Mouse (Mus musculus): ENCODE measurements around the gene Nkapd1. TPM values are rescaled to one million over a fixed set of nuclear protein-coding genes. Genes with fewer than 3 reads are reported as not detected.
A peak's percentile ranks its signal among the peaks of the same experiment; 100 is the strongest.
"Not testable (repeated sequence)": the region's sequence is repeated elsewhere in the genome, so short reads cannot be mapped to it uniquely, and the experiment has no call there.

Nkapd1 gene
- total RNA-seq (2021): 10 to 100 TPM; 22.6 to 23.3 TPM

DNA sequence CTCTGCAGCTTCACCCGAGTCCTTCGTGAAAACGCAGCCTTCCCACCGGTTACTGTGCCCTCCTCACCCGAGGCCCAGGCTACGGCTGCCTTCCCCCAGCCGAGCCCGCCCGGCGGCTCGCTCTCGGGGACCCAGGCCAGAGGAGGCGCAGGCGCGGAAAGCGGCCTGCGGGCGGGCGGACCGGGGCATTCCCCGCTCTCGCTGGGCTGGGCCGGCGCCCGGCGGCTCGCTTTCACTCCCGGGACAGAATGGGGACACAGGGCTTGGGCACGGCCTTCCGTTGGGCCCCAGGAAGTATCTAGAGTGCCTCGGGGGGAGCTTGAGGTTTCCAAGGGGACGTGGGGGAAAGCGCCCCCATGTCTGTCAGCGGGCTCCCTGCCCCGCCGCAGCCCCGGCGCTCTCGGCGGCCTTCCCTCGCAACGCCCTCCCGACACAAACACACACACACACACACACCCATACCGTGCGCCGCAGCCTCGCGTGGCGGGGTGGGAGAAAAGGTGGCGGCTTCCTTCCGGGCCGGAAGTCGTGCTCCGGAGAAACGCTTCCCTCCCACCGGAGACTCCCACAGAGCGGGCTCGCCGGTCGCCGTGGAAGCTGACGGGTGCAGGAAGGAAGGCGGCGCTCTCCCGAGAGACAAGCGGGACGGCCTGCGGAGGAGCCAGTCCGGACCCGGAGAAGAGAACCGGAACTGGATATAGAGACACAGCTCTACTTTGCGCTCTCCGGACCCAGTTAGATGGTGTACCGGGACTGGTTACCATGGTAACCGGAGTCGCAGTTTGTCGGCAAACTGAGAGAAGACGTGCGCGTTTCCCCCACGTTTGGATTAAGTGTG, at the start of gene Nkapd1, which contains the start of gene Pih1d2:
Gene Nkapd1, minus strand, starts transcription at position 699 of the 838 bp plus-strand sequence.
Gene Pih1d2, plus strand, starts transcription at position 556 of the 838 bp plus-strand sequence.
- intact Hi-C loops (cut with DNase I): loop anchor here (5.0 kb wide), 1 partner anchor 150 kb away; the partner anchor contains the start of gene Fdxacb1
- DNase-seq: peak; percentile 93 to 95

DNA sequence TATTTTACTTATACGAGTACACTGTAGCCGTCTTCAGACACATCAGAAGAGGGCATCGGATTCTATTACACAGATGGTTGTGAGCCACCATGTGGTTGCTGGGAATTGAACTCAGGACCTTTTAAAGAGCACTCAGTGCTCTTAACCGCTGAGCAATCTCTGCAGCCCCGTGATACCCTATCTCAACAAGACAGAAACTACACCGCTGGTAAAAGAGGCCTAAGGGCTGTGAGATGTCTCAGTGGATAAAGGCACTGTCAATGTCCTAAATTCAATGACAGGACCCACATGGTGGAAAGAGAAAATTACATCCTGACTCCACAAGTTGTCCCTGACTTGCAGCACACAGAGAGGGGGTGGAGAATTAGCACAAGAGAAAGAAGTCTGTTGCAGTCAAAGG, 49.2 kb upstream of the Nkapd1 start:
- DNase-seq: no peak
- intact Hi-C loops (cut with DNase I): no loop called here

DNA sequence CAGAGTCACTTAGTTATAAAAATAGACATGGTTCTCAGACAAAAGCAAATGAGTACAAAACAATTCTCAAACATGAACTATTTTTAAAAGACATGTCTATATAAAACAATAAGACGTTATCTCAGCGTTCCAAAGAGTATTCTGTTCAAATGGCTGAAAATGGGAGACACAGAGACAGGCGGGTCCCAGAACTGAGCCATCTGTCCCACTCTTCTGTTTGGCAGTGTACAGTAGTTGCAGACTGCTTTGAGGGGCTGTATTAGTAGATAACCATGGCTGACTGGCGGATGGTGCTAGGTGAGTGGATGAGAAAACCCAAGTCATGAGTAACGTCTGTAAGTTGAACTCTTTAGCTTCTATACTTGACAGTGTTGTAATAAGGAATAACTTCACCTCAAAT, 47.6 kb upstream of the Nkapd1 start:
- no peak for DNase-seq
- intact Hi-C loops (cut with DNase I): no loop called here

GRCm38 (mm10) chr9:50660431-50660830, 43.2 kb upstream of the Nkapd1 start:
- intact Hi-C loops (cut with DNase I): no loop called here
- DNase-seq: peak; percentile 64

DNA sequence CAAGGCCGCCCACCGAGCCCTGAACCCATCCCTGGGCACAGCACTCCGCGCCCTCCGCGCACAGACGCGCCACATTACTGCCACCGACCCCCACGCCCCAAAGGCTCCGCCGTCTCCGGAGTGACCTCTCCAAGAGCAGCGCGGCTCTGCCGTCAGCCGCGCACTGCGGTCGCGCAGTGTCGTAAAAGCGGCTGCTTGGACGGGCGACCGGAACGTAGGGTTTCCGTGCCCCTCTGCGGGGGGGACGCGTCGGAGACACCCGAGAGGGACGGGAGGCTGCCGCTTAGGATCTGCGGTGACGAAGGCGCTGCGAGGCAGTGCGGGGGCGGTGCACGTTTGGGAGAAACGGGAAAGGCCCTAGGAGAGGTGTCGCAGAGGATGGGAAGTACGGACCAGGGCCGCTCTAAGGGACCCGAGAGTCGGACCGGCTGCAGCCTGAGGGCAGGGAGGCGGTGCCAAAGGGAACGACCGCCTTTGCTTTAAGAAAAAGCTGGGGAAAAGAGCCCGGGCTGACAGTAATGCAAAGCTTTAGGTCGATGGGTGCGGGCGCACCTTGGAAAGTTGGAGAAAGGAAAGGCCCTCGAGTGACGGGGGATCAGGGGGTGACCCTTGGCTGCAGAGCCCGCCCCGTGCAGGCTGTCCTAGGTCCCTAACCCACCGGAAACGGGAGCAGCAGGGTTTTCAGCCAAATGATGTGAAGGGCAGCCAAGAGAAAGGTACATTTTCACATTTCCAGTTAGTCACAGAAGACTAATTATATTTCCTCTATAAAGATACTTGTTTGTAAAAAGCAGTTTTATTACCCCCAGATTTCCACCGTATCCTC, 42.3 kb upstream of the Nkapd1 start, which contains the start of gene Dlat:
Gene Dlat, minus strand, starts transcription at position 389 of the 826 bp plus-strand sequence.
- intact Hi-C loops (cut with DNase I): no loop called here
- peak; percentile 92 for DNase-seq

- no peak for DNase-seq
These were observed 41.7 kb upstream of the Nkapd1 start for GRCm38 (mm10) chr9:50658941-50659388.

GRCm38 (mm10) chr9:50658391-50658790, 41.1 kb upstream of the Nkapd1 start:
- intact Hi-C loops (cut with DNase I): no loop called here
- no peak for DNase-seq

More at GRCm38 (mm10) chr9:50658941-50659388, 41.7 kb upstream of the Nkapd1 start:
- intact Hi-C loops (cut with DNase I): no loop called here

DNA sequence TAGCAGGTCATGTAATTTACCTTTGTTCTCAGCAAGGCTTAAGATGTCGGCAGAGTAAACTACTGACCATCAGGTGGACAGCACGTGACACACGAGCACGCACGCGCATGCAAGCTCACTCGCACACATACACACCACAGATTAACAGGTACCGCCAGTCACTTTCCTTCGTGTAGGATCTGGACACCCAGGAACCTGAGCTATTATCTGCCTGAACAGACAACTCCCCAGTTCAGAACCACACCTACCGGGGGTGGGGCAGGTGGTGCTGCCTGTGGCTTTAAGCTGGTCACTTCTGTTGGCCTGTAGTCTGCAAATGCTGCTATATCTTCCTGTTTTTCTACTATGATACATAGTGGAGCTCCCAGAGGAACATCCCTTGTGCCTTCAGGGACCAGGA, 33.2 kb upstream of the Nkapd1 start:
- no peak for DNase-seq
- intact Hi-C loops (cut with DNase I): no loop called here

DNA sequence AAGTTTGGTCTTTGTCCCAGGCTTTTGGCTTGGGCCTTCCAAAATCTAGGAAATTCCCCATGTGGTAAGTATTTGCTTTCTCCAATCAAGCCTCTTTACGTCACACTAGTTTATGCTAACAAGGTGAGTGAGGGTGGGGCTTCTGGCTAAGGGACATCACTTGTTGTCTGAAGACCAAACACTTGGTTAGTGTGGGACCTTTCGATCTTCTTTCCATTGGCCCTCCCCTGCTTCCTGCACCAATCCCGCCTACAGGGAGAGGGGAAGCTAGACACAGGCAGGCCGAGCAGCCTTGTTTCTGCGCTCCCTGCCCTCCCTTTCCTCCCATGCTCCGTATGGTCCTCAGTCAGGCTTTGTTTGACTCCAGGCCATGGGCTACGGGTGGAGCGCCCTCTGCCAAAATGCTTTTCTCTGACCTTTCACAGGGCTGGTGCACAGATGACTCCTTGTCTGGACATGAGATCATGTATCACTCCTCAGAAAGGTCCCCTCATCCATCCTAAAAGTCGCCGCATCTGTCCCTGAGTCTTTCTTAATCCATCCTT, 29.6 kb upstream of the Nkapd1 start:
- intact Hi-C loops (cut with DNase I): no loop called here

GRCm38 (mm10) chr9:50634270-50634669, 17.0 kb upstream of the Nkapd1 start:
- intact Hi-C loops (cut with DNase I): no loop called here

More for the DNA sequence above, 29.6 kb upstream of the Nkapd1 start:
- no peak for DNase-seq

DNA sequence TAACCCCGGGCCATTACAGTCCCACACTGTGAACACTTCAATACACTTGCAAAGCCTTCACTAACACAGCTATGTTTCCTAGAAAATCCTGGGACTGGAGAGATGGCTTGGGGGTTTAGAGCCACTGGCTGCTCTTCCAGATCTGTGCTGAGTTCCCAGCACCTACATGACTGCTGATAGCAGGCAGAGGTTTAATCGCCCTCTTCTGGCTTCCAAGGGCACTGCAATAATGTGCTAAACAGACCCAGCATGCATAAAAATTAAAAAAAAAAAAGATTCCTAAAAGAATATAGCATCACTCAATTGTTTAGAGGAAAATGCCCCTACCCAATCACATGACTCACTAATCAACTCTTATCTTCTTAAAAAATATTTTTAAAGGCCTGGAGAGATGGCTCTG, 15.8 kb upstream of the Nkapd1 start:
- DNase-seq: no peak
- intact Hi-C loops (cut with DNase I): no loop called here

More at GRCm38 (mm10) chr9:50634270-50634669, 17.0 kb upstream of the Nkapd1 start:
- DNase-seq: no peak

GRCm38 (mm10) chr9:50632016-50632688, 14.9 kb upstream of the Nkapd1 start:
- no peak for DNase-seq
- intact Hi-C loops (cut with DNase I): no loop called here

DNA sequence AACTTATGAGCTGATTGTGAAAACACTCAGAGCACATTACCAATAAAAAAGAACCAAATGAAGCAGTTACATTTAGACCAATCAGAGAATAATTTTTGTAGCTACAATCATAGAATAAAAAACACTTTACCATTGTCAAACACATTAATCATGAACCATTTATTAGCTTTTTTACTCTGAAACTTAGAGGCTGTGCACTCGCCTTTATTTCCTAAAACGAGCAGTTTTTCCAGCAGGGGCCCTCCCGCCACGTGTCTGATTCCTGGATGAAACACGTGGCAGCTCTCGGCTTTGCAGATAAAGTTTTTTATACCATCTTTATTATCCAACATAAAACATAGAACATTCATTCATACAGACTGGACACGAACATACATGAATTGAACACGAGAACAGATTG, 13.6 kb upstream of the Nkapd1 start:
- intact Hi-C loops (cut with DNase I); DNase-seq: not testable (repeated sequence)

DNA sequence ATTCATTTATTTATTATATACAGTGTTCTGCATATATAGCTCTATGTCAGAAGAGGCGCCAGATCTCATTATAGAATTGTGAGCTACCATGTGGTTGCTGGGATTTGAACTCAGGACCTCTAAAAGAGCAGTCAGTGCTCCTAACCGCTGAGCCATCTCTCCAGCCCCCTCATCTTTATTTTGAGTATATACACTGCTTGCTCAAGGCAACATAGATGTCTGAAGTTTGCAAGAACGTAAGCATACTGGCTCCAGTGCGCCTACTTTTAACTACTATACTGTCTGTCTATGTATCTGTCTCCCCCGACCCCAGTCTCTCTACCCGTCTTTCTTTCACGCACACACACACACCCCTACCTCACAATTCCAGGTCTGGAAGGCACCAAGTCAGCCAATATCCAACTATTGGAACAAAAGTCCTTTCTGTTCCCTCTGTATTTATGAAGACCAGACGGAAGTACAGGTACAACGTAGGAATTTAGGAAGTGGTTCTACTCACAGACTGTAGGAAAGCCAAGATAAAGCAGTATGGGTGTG, 598 bp upstream of the Nkapd1 start:
- no peak for DNase-seq
- intact Hi-C loops (cut with DNase I): loop anchor here (5.0 kb wide), 1 partner anchor 149 kb away; the partner anchor contains the start of gene Fdxacb1

DNA sequence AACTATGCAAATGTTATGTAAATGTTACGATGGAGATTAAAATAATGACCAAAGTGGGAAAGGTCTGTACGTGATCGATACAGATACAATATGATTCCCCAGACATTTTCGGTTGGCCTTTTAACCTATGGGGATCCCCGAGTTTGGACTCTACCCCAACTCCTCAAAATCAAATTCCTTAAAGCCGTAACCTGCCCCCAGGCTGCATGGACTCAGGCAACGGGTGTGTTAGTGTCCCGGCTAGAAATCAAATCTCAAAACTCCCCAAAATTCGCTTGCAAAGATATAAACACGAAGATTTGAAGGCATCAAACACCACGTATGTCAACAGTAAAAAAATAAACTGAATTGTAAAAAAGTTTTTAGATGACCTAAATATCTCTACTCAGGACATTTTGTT, 1.1 kb downstream of the Nkapd1 start:
- intact Hi-C loops (cut with DNase I): loop anchor here (5.0 kb wide), 1 partner anchor 151 kb away; the partner anchor contains the start of gene Fdxacb1
- DNase-seq: no peak

- no peak for DNase-seq
These were observed 5.1 kb downstream of the Nkapd1 start for GRCm38 (mm10) chr9:50612115-50612514.

GRCm38 (mm10) chr9:50604338-50604737, 12.9 kb downstream of the Nkapd1 start:
- intact Hi-C loops (cut with DNase I): loop anchor here (5.0 kb wide), 2 partner anchors 142 to 163 kb away; partner anchors contain the start of gene Fdxacb1
- DNase-seq: no peak

More at GRCm38 (mm10) chr9:50612115-50612514, 5.1 kb downstream of the Nkapd1 start:
- intact Hi-C loops (cut with DNase I): no loop called here

DNA sequence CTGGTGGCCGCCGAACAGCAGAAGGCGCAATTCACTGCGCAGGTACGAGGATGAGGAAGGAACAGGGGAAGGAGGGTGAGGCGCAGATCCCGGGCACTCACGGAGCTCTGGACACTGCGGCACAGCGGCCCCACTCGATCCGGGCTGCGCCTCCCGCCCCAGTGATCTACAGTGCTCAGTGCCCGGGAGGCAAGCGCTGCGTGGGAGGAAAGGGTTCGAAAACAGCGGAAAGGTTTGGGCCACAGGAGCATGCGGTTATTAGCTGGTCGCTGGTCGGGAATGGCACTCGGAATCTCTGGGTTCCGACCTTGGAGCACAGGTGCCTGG, 13.3 kb downstream of the Nkapd1 start:
- no peak for DNase-seq
- intact Hi-C loops (cut with DNase I): loop anchor here (5.0 kb wide), 2 partner anchors 142 to 163 kb away; partner anchors contain the start of gene Fdxacb1

- DNase-seq: peak; percentile 96
- intact Hi-C loops (cut with DNase I): loop anchor here (5.0 kb wide), 2 partner anchors 141 to 164 kb away; partner anchors contain the start of gene Fdxacb1
These were observed 13.9 kb downstream of the Nkapd1 start, which contains the start of the genes Sdhd and Timm8b for GRCm38 (mm10) chr9:50603189-50603997. TSS of gene Sdhd (minus strand) at chr9:50603812. TSS of gene Timm8b (plus strand) at chr9:50603910.

All from heart, postnatal 10 days (tissue).